ENCODE assay signal across 8 mouse cellular contexts in genomic region chr6:123930951-123931350, GRCm38 (mm10).
DNase-seq lines count a peak whose midpoint lies in the region; ATAC-seq and TF ChIP-seq lines count a peak whose summit lies in the region.
"Not testable (repeated sequence)": the region's sequence is repeated elsewhere in the genome, so short reads cannot be mapped to it uniquely, and the experiment has no call there.

No protein-coding gene starts in this region.

- not testable (repeated sequence) for H3K9ac ChIP-seq in hindbrain, postnatal 0 days (replicated peaks; ENCODE audit: low read length)

- H3K4me1 ChIP-seq in hindbrain, postnatal 0 days (ENCODE audit: insufficient read depth, low read length) = not testable (repeated sequence)

- not testable (repeated sequence) for H3K4me3 ChIP-seq in hindbrain, postnatal 0 days (ENCODE audit: low read length)

- not testable (repeated sequence) for H3K4me2 ChIP-seq in hindbrain, postnatal 0 days (ENCODE audit: low read depth, low read length)

- peak; percentile 65 for TF ChIP-seq CTCF in Patski (IDR thresholded peaks at IDR 0.05)
- peak; percentile 57 for TF ChIP-seq CTCF in hindbrain, postnatal 0 days (IDR thresholded peaks at IDR 0.05; ENCODE audit: low read depth)

- POLR2A ChIA-PET in Patski (lab: Charles Lee) = not testable (repeated sequence)

- H3K27ac ChIP-seq in hindbrain, postnatal 0 days = not testable (repeated sequence)

- 10% methylated on average over 3 of the region's 6 CpGs for WGBS in hindbrain, postnatal 0 days

- not testable (repeated sequence) for H3K27me3 ChIP-seq in Patski; hindbrain, postnatal 0 days (ENCODE audit: insufficient read depth, low read length)

- H3K36me3 ChIP-seq in hindbrain, postnatal 0 days (ENCODE audit: insufficient read depth, low read length) = not testable (repeated sequence)

- CTCF ChIA-PET in Patski (lab: Charles Lee) = not testable (repeated sequence)

- not testable (repeated sequence) for DNase-seq in Patski (ENCODE audit: low read depth, low spot score)
- DNase-seq in cerebellum, adult 9-11 months = peak; percentile 6
- peak; percentile 15 to 42 for DNase-seq in frontal cortex, postnatal 25 days (ENCODE audit: low spot score in 2 of 2)
- peak; percentile 9 for DNase-seq in hindbrain, postnatal 0 days (ENCODE audit: low spot score)
- peak; percentile 17 to 40 for DNase-seq in layer of hippocampus, postnatal 14 days (ENCODE audit: low spot score in 2 of 2)
- peak; percentile 50 for DNase-seq in lung, postnatal 36 days
- DNase-seq in right cerebral cortex, postnatal 14 days = peak; percentile 40
- DNase-seq in urinary bladder, postnatal 36 days (ENCODE audit: low spot score in 2 of 2) = peak; percentile 12 to 22

- in situ Hi-C loops in Patski (cut with MboI; ENCODE audit: low pct_unique_long_range_greater_than_20kb) = loop anchor here (5.0 to 25.0 kb wide), 3 partner anchors 331 to 606 kb away; partner anchors contain the start of gene C1s1

- H3K9me3 ChIP-seq in hindbrain, postnatal 0 days (ENCODE audit: low read length) = not testable (repeated sequence)

- not testable (repeated sequence) for ATAC-seq in Patski; hindbrain, postnatal 0 days
